Mouse (Mus musculus): ENCODE results near the gene Trpv5. TPM values are rescaled to one million over a fixed set of nuclear protein-coding genes. Genes with fewer than 3 reads are reported as not detected.

The Trpv5 gene
- polyA plus RNA-seq, 1 experiment: 6.6 TPM

DNA sequence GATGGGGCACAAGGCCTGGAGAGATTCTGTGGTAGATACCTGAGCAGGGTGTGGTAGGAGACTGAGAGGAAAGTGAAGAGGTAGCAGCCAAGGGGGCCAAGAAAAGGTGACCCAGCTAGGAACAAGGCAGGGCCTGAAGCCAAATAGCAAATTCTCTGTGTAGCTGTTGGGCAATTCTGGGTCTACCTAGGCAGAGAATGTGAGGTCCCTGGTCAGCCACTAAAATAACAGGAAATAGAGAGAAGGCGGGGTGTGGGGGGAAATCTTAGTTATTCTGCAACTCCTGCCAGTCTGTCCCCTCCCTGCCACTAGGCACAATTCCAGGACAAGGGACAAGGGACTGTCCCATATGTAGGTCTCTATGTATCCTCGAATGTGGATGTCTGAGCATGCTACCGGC is 37.3 kb downstream of the Trpv5 start:
- no peaks in the 10 kb centered on the region for H3K4me1 ChIP-seq (ENCODE audit: control insufficient read depth, insufficient read depth, low read length)
- TF ChIP-seq CTCF (conservative IDR thresholded peaks at IDR 0.05; ENCODE audit: insufficient read depth, insufficient read length, low read depth, low read length) (no peak), POLR2A (IDR thresholded peaks at IDR 0.05; ENCODE audit: low read depth, low read length) (no peak)
- no peaks in the 10 kb centered on the region for H3K27me3 ChIP-seq (replicated peaks; ENCODE audit: control insufficient read depth, insufficient read depth, low read length)
- H3K4me3 ChIP-seq (ENCODE audit: insufficient read depth, low read depth, low read length): no peak overlapping the region
- no peaks in the 10 kb centered on the region for H3K36me3 ChIP-seq (ENCODE audit: control insufficient read depth, insufficient read depth, low read length)
- 81% methylated on average over 3 of the region's 3 CpGs for WGBS
- H3K27ac ChIP-seq (ENCODE audit: insufficient read depth, low read depth, low read length): no peak overlapping the region
- no peak for DNase-seq

- WGBS: 75% methylated on average over 4 of the region's 4 CpGs
- TF ChIP-seq CTCF (conservative IDR thresholded peaks at IDR 0.05; ENCODE audit: insufficient read depth, insufficient read length, low read depth, low read length) (no peak), POLR2A (IDR thresholded peaks at IDR 0.05; ENCODE audit: low read depth, low read length) (no peak)
Measured at GRCm38 (mm10) chr6:41642765-41643164, 37.8 kb downstream of the Trpv5 start.

DNA sequence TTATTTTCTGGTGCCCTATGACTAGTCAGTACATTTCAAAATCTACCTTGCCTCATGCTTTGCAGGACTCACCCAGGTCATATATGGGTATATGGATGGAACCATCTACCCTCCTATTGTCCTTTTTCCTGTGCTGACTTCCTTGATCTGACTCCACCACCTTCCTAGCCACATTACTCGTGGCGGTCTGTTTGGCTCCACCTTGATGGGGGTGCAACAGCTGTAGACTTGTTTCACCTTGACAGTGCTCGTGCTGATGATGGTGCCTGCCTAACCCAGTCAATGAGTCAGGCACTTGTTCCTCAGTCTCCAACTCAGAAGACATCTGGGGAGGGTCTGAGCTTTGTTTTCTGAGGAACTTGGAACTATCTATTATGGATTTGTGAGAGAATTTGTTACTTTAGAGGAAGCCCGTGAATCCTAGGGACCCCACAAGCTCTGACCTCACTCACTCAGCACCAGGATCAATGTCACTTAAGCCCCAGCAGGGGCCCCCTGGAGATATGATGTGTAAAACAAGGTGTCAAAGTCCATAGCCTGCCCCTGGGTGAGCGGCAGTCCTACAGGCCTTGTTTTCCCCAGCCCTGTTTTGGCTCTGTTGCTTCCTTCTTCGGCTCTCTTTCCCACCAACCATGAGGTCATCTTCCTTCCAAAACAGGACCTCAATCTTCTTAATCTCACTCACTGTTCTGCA is 39.2 kb downstream of the Trpv5 start:
- Histone ChIP-seq H3K36me3 (ENCODE audit: control insufficient read depth, insufficient read depth, low read length) (no peaks in the 10 kb centered on the region), H3K4me1 (ENCODE audit: control insufficient read depth, insufficient read depth, low read length) (no peaks in the 10 kb centered on the region), H3K27ac (ENCODE audit: insufficient read depth, low read depth, low read length) (no peak overlapping the region), H3K4me3 (ENCODE audit: insufficient read depth, low read depth, low read length) (no peak overlapping the region), H3K27me3 (replicated peaks; ENCODE audit: control insufficient read depth, insufficient read depth, low read length) (no peaks in the 10 kb centered on the region)
- DNase-seq: no peak
- 83% methylated on average over 6 of the region's 6 CpGs for WGBS
- no peak for TF ChIP-seq CTCF (conservative IDR thresholded peaks at IDR 0.05; ENCODE audit: insufficient read depth, insufficient read length, low read depth, low read length)

More at GRCm38 (mm10) chr6:41642765-41643164, 37.8 kb downstream of the Trpv5 start:
- Histone ChIP-seq H3K27me3 (replicated peaks; ENCODE audit: control insufficient read depth, insufficient read depth, low read length) (no peaks in the 10 kb centered on the region), H3K4me1 (ENCODE audit: control insufficient read depth, insufficient read depth, low read length) (no peaks in the 10 kb centered on the region), H3K4me3 (ENCODE audit: insufficient read depth, low read depth, low read length) (no peak overlapping the region), H3K27ac (ENCODE audit: insufficient read depth, low read depth, low read length) (no peak overlapping the region), H3K36me3 (ENCODE audit: control insufficient read depth, insufficient read depth, low read length) (no peaks in the 10 kb centered on the region)
- DNase-seq: no peak

DNA sequence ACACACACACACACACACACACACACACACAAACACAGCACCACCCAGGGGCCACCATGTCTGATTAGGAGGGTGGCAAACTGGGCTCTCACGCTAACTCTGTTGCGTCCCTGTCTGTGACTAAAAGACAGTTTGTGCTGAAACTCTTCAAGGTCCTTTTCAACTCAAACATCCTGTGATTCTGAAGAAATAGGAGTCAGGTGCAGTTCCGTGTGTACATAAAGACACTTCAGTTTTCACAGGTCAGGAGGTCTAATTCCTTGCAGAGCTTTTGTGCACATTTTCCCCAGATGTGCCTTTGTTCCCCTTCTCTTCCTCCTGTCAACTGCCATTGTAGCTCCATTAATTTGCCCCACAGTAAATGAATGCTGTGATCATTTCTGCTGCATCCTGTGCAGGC is 40.1 kb downstream of the Trpv5 start:
- H3K27ac ChIP-seq (ENCODE audit: insufficient read depth, low read depth, low read length): no peak overlapping the region
- 68% methylated on average over 3 of the region's 3 CpGs for WGBS
- H3K4me1 ChIP-seq (ENCODE audit: control insufficient read depth, insufficient read depth, low read length): no peaks in the 10 kb centered on the region
- H3K36me3 ChIP-seq (ENCODE audit: control insufficient read depth, insufficient read depth, low read length): no peaks in the 10 kb centered on the region
- no peaks in the 10 kb centered on the region for H3K27me3 ChIP-seq (replicated peaks; ENCODE audit: control insufficient read depth, insufficient read depth, low read length)
- no peak overlapping the region for H3K4me3 ChIP-seq (ENCODE audit: insufficient read depth, low read depth, low read length)
- TF ChIP-seq CTCF (conservative IDR thresholded peaks at IDR 0.05; ENCODE audit: insufficient read depth, insufficient read length, low read depth, low read length) (no peak), POLR2A (IDR thresholded peaks at IDR 0.05; ENCODE audit: low read depth, low read length) (no peak)
- no peak for DNase-seq

- 77% methylated on average over 6 of the region's 6 CpGs for WGBS
- Histone ChIP-seq H3K4me1 (ENCODE audit: control insufficient read depth, insufficient read depth, low read length) (no peaks in the 10 kb centered on the region), H3K27ac (ENCODE audit: insufficient read depth, low read depth, low read length) (no peak overlapping the region), H3K4me3 (ENCODE audit: insufficient read depth, low read depth, low read length) (no peak overlapping the region), H3K36me3 (ENCODE audit: control insufficient read depth, insufficient read depth, low read length) (no peaks in the 10 kb centered on the region), H3K27me3 (replicated peaks; ENCODE audit: control insufficient read depth, insufficient read depth, low read length) (no peaks in the 10 kb centered on the region)
- DNase-seq: no peak
- TF ChIP-seq POLR2A (IDR thresholded peaks at IDR 0.05; ENCODE audit: low read depth, low read length): no peak
- no peak for TF ChIP-seq CTCF (conservative IDR thresholded peaks at IDR 0.05; ENCODE audit: insufficient read depth, insufficient read length, low read depth, low read length)
Measured at GRCm38 (mm10) chr6:41637927-41638506, 42.6 kb downstream of the Trpv5 start.

GRCm38 (mm10) chr6:41637393-41637792 is 43.2 kb downstream of the Trpv5 start:
- H3K36me3 ChIP-seq (ENCODE audit: control insufficient read depth, insufficient read depth, low read length): no peaks in the 10 kb centered on the region
- no peaks in the 10 kb centered on the region for H3K4me1 ChIP-seq (ENCODE audit: control insufficient read depth, insufficient read depth, low read length)
- 29% methylated on average over 1 of the region's 1 CpGs for WGBS
- no peak overlapping the region for H3K4me3 ChIP-seq (ENCODE audit: insufficient read depth, low read depth, low read length)
- H3K27me3 ChIP-seq (replicated peaks; ENCODE audit: control insufficient read depth, insufficient read depth, low read length): no peaks in the 10 kb centered on the region
- no peak for DNase-seq
- H3K27ac ChIP-seq (ENCODE audit: insufficient read depth, low read depth, low read length): no peak overlapping the region
- TF ChIP-seq CTCF (conservative IDR thresholded peaks at IDR 0.05; ENCODE audit: insufficient read depth, insufficient read length, low read depth, low read length) (no peak), POLR2A (IDR thresholded peaks at IDR 0.05; ENCODE audit: low read depth, low read length) (no peak)

DNA sequence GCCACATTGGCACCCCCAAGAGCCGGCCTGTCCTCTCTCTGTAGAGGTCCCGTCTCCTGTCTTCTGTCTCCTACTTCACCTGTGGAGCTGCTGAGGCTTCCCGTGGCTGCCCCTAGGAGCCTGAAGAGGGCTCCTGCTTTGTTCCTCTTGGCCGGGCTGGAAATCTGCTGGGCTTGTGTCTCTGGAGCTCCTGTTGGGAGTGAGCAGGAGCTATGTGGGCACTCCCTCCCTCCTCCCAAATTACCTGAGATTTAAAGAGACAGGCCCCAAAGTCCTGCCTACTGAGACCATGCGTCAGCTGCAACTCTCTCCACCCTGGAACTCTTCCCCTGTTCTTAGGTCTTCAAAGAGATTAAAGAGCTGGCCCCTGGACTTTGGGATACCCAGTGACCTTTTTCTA is 44.4 kb downstream of the Trpv5 start, which contains the start of gene Trpv6:
Gene Trpv6, minus strand, starts transcription at position 228 of the 400 bp plus-strand sequence.
- 12% methylated on average over 5 of the region's 5 CpGs for WGBS

More for the DNA sequence above, 44.4 kb downstream of the Trpv5 start, which contains the start of gene Trpv6:
- no peaks in the 10 kb centered on the region for H3K27me3 ChIP-seq (replicated peaks; ENCODE audit: control insufficient read depth, insufficient read depth, low read length)
- no peak for TF ChIP-seq POLR2A (IDR thresholded peaks at IDR 0.05; ENCODE audit: low read depth, low read length)
- no peak for TF ChIP-seq CTCF (conservative IDR thresholded peaks at IDR 0.05; ENCODE audit: insufficient read depth, insufficient read length, low read depth, low read length)
- H3K4me3 ChIP-seq (ENCODE audit: insufficient read depth, low read depth, low read length): peak within 1 kb of the TSS; percentile 5; the same call in 1 of the 2 replicates
- DNase-seq: no peak
- no peaks in the 10 kb centered on the region for H3K4me1 ChIP-seq (ENCODE audit: control insufficient read depth, insufficient read depth, low read length)
- no peak within 1 kb of the TSS for H3K27ac ChIP-seq (ENCODE audit: insufficient read depth, low read depth, low read length)
- no peaks in the 10 kb centered on the region for H3K36me3 ChIP-seq (ENCODE audit: control insufficient read depth, insufficient read depth, low read length)
